Mouse (Mus musculus) olfactory bulb, adult 2 months (tissue): ENCODE measurements at regions not wholly inside any gene's neighbourhood (a gene's known extent, or its start where the extent isn't known, plus 50 kb on each side); places are given as distances from the start of the nearest gene placed in this dataset.

ENCODE experiments used
- H3K27ac ChIP-seq: fragments of 200-500 bp; 2 replicates; pipeline ENCODE4 v1.5.1; 2012; ENCODE audit warnings: low read depth, low read length; ENCODE audit not compliant: insufficient read depth
- H3K4me1 ChIP-seq: fragments of 200-500 bp; 2 replicates; pipeline ENCODE4 v1.6.1; 2012; ENCODE audit warnings: low read length; ENCODE audit not compliant: control insufficient read depth, insufficient read depth
- H3K4me3 ChIP-seq: fragments of 200-500 bp; 2 replicates; pipeline ENCODE4 v1.5.1; 2012; ENCODE audit warnings: mild to moderate bottlenecking, low read depth, low read length, moderate library complexity; ENCODE audit not compliant: insufficient read depth
- CTCF ChIP-seq: fragments of 200-500 bp; IDR thresholded peaks from 2 replicates; pipeline ENCODE4 v1.5.1; 2012; ENCODE audit warnings: low read depth, mild to moderate bottlenecking, low read length, moderate library complexity; ENCODE audit not compliant: insufficient read depth
- POLR2A ChIP-seq: fragments of 200-500 bp; IDR thresholded peaks from 2 replicates; pipeline ENCODE4 v1.6.1; 2012; ENCODE audit warnings: mild to moderate bottlenecking, low read depth, low read length, moderate library complexity; ENCODE audit not compliant: insufficient read depth
- WGBS: fragments of 180-500 bp; shearing (Covaris S2); methylation state at CpG from one replicate; pipeline ENCODE4 v1.1.7; 2018; 5-methylcytosine and 5-hydroxymethylcytosine counted together

GRCm38 (mm10) chr8:25421478-25421877, 597.3 kb upstream of the Adam5 start:
- TF ChIP-seq CTCF: no peak
- TF ChIP-seq POLR2A: no peak
- no peak overlapping the region for H3K27ac ChIP-seq
- H3K4me1 ChIP-seq: no peaks in the 10 kb centered on the region
- no peak overlapping the region for H3K4me3 ChIP-seq
- WGBS: 96% methylated on average over 6 of the region's 6 CpGs

- WGBS: 95% methylated on average over 5 of the region's 5 CpGs
- Histone ChIP-seq H3K4me1 (no peaks in the 10 kb centered on the region), H3K4me3 (no peak overlapping the region), H3K27ac (no peak overlapping the region)
- no peak for TF ChIP-seq CTCF
- TF ChIP-seq POLR2A: no peak
Observed at GRCm38 (mm10) chr8:25410536-25410935, 586.4 kb upstream of the Adam5 start.

GRCm38 (mm10) chr8:25407862-25408261, 583.7 kb upstream of the Adam5 start:
- Histone ChIP-seq H3K27ac (no peak overlapping the region), H3K4me3 (no peak overlapping the region), H3K4me1 (no peaks in the 10 kb centered on the region)
- TF ChIP-seq POLR2A: no peak
- no peak for TF ChIP-seq CTCF
- 94% methylated on average over 5 of the region's 5 CpGs for WGBS

- H3K4me3 ChIP-seq: no peak overlapping the region
- TF ChIP-seq POLR2A (no peak), CTCF (no peak)
- WGBS: 45% methylated on average over 6 of the region's 6 CpGs
- H3K4me1 ChIP-seq: peaks cover 23% of the 10 kb centered on the region
- H3K27ac ChIP-seq: no peak overlapping the region
Observed at GRCm38 (mm10) chr8:25392766-25393166, 568.6 kb upstream of the Adam5 start.

- WGBS: 32% methylated on average over 10 of the region's 10 CpGs
- peak overlapping the region; percentile 76; the same call in 1 of the 2 replicates for H3K27ac ChIP-seq
- H3K4me3 ChIP-seq: no peak overlapping the region
- no peak for TF ChIP-seq CTCF
- no peak for TF ChIP-seq POLR2A
- peaks cover 19% of the 10 kb centered on the region for H3K4me1 ChIP-seq
Observed at GRCm38 (mm10) chr8:25389947-25390346, 565.8 kb upstream of the Adam5 start.

- Histone ChIP-seq H3K4me1 (peaks cover 19% of the 10 kb centered on the region), H3K4me3 (no peak overlapping the region), H3K27ac (peak overlapping the region; percentile 76)
- 9% methylated on average over 10 of the region's 10 CpGs for WGBS
- TF ChIP-seq POLR2A: no peak
- no peak for TF ChIP-seq CTCF
Observed at GRCm38 (mm10) chr8:25389371-25389855, 565.2 kb upstream of the Adam5 start.

- Histone ChIP-seq H3K4me3 (no peak overlapping the region), H3K27ac (no peak overlapping the region)
- 30% methylated on average over 9 of the region's 9 CpGs for WGBS
Observed at GRCm38 (mm10) chr8:25388811-25389210, 564.6 kb upstream of the Adam5 start.

GRCm38 (mm10) chr8:25385186-25385585, 561.0 kb upstream of the Adam5 start:
- Histone ChIP-seq H3K27ac (no peak overlapping the region), H3K4me3 (no peak overlapping the region), H3K4me1 (peaks cover 17% of the 10 kb centered on the region)
- TF ChIP-seq POLR2A (no peak), CTCF (no peak)
- 68% methylated on average over 5 of the region's 5 CpGs for WGBS

More at GRCm38 (mm10) chr8:25388811-25389210, 564.6 kb upstream of the Adam5 start:
- no peak for TF ChIP-seq CTCF
- no peak for TF ChIP-seq POLR2A
- H3K4me1 ChIP-seq: peaks cover 19% of the 10 kb centered on the region

GRCm38 (mm10) chr8:25384591-25384990, 560.4 kb upstream of the Adam5 start:
- WGBS: 92% methylated on average over 2 of the region's 2 CpGs
- H3K4me3 ChIP-seq: no peak overlapping the region
- TF ChIP-seq POLR2A (no peak), CTCF (no peak)

GRCm38 (mm10) chr8:25373276-25373675, 549.1 kb upstream of the Adam5 start:
- no peak overlapping the region for H3K4me3 ChIP-seq
- no peak overlapping the region for H3K27ac ChIP-seq
- H3K4me1 ChIP-seq: peaks cover 7% of the 10 kb centered on the region
- WGBS: 57% methylated on average over 8 of the region's 8 CpGs
- TF ChIP-seq CTCF (no peak), POLR2A (no peak)

More at GRCm38 (mm10) chr8:25384591-25384990, 560.4 kb upstream of the Adam5 start:
- Histone ChIP-seq H3K4me1 (peaks cover 13% of the 10 kb centered on the region), H3K27ac (no peak overlapping the region)
